Mouse (Mus musculus) ES-E14 (cell line): Measurements from ENCODE around the gene Dck.

Source experiments
- CHD2 ChIP-seq: IDR thresholded peaks from 2 replicates; pipeline ENCODE4 v1.6.1; 2014; ENCODE audit warnings: mild to moderate bottlenecking, low read depth, low read length, inconsistent platforms
- MAFK ChIP-seq: IDR thresholded peaks from 2 replicates; pipeline ENCODE4 v1.6.1; 2014; ENCODE audit warnings: mild to moderate bottlenecking, low read depth, low read length, inconsistent platforms; ENCODE audit not compliant: insufficient read depth

DNA sequence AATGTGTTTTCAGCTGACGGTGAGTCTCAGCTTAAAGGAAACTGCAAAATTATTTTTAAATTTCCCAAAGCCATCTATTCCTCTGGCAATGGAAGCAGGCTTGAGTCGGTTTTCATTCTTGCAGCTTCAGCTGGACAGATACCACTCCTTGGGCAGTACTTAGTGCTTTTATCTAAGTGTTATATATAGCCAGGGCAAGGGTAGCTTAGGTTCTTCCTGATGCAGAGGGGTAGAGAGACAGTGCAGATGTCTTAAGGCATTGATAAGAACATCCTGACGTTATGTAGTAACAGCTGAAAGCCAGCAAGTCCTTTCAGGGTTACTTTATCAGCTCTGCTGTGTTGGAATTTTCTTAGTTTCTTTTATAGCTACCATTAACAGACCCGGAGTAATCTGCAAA is 66.1 kb downstream of the Dck start:
- TF ChIP-seq CHD2 (no peak), MAFK (no peak)
